Mouse (Mus musculus) erythroblast, embryonic 14.5 days (primary cell): ENCODE results near the gene Hcn3.

Source experiments
- GATA1 ChIP-seq: IDR thresholded peaks from 2 replicates; pipeline ENCODE4 v1.6.1; 2012; ENCODE audit warnings: low read length, inconsistent platforms, mixed read lengths
- TAL1 ChIP-seq: IDR thresholded peaks from 3 replicates; pipeline ENCODE4 v1.6.1; 2012; ENCODE audit warnings: low read length, inconsistent platforms, mixed read lengths

DNA sequence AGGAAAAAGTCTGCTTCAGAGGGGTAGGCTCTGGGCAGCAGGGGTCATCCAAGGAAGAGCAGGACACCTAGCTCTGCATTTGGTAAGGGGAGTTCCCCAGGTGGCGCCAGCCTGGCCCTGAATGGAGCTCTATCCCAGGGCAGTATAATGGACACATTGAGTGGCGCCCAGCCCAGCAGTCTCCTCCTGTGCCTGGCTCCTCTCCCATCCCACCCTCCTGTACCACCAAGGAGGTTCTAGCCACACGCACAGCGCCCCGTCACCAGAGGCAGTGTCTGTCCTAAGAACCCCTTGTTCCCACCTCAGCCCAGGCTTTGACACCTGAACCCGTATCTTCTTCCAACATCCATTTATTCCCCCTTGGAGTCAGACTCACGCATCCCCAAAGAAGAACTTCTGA, 49.7 kb upstream of the Hcn3 start:
- TF ChIP-seq GATA1 (no peak), TAL1 (no peak)
